Mouse (Mus musculus): ENCODE results near the gene Cnga3.

DNA sequence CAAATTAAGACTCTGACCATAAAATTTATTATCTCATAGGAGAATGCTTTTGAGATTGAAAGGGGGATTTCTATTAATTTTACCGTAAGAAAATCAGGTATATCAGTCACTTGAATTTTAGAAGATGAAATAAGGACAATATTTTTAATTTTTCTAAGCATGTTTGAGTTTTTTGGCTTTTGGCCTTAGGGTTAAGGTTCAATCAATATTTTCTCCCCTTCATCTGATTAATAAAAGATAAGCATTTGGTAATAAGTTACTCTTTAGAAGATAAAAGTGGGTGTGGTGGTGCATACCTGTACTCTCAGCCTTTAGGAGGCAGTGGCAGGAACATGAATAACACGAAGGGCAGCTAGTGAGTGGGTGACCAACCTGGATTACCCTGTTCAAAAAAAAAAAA lies 84.7 kb downstream of the Cnga3 start:
- no peak for TF ChIP-seq CTCF (IDR thresholded peaks at IDR 0.05)
- no peak for TF ChIP-seq POLR2A (IDR thresholded peaks at IDR 0.05; ENCODE audit: insufficient read depth, low read depth, low read length)
- no peak for TF ChIP-seq EP300 (IDR thresholded peaks at IDR 0.05; ENCODE audit: insufficient read depth, low read depth, low read length)

Measured in heart, adult 2 months (tissue).